Mouse (Mus musculus) layer of hippocampus, postnatal 14 days (tissue): ENCODE measurements around the gene Ftcd. TPM values are rescaled to one million over a fixed set of nuclear protein-coding genes. Genes with fewer than 3 reads are reported as not detected.

ENCODE experiments used
- DNase-seq, 2 experiments: peaks; one replicate each; pipeline ENCODE4 v3.0.0; 2021 to 2022; ENCODE audit warnings: low spot score in 2 of 2, mixed read lengths in 1 of 2
- long read RNA-seq, 2 experiments: library from polyadenylated mRNA; stranded (forward); transcript quantifications; one replicate each; pipeline ENCODE4 v2.0.0; 2021
- total RNA-seq, 2 experiments: library from RNA; stranded (reverse); gene quantifications; 2 replicates each; pipeline ENCODE4 v1.2.3; 2021

Ftcd gene
- total RNA-seq, result not detected
- long read RNA-seq, experiment 1, result 0 reads
- long read RNA-seq, experiment 2, result 0 reads

- DNase-seq, result no peak
Observed at GRCm38 (mm10) chr10:76575374-76575773, at the start of gene Ftcd. TSS of gene Ftcd (plus strand) at chr10:76575648.

GRCm38 (mm10) chr10:76530922-76531321 lies 44.5 kb upstream of the Ftcd start:
- no peak for DNase-seq

DNA sequence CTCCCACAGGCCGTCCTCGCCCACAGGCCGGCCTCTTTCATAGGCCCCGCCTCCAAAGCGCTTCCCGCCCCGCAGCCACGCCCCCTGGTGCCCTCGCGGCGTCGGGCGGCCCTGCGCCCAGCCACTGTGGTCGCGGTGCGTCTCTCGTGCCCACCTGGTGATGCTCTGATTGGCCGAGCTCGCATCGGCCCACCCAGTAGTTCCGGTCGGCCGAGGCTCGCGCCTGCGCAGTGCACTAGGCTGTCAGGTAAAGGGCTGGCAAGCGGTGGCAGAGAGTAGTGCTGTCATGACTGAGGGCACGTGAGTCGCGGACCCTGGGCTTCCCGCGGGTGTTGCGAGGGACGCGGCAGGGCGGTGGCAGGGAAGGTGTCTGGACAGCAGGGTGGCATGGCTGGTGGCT lies 44.1 kb upstream of the Ftcd start, which contains the start of gene Lss:
Gene Lss (plus strand): TSS at position 214 of the 400 bp plus-strand sequence.
- peak; percentile 94 to 98 for DNase-seq

GRCm38 (mm10) chr10:76531828-76532227 lies 43.6 kb upstream of the Ftcd start:
- DNase-seq, result no peak

DNA sequence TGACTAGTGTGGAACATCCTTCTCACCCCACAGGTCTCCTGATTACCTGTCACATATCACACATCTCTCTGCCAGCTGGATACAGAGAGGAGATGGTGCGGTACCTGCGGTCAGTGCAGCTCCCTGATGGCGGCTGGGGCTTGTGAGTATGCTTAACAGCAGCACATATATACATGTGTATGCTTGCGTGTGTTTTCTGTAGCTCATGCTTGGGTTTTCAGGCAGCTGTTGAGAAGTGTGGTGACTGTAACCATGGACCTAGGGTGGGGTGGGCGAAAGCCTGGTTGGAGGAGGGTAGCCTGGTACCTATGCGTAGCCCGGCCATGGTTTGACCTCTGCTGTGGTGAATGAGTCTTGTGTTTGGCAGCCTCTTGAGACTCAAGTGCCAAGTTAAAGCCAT lies 39.9 kb upstream of the Ftcd start:
- DNase-seq, result no peak

GRCm38 (mm10) chr10:76537619-76538018 lies 37.8 kb upstream of the Ftcd start:
- no peak for DNase-seq

- DNase-seq, result no peak
Observed at GRCm38 (mm10) chr10:76541336-76542085, 33.9 kb upstream of the Ftcd start.

GRCm38 (mm10) chr10:76542636-76543375 lies 32.6 kb upstream of the Ftcd start:
- DNase-seq, result no peak

DNA sequence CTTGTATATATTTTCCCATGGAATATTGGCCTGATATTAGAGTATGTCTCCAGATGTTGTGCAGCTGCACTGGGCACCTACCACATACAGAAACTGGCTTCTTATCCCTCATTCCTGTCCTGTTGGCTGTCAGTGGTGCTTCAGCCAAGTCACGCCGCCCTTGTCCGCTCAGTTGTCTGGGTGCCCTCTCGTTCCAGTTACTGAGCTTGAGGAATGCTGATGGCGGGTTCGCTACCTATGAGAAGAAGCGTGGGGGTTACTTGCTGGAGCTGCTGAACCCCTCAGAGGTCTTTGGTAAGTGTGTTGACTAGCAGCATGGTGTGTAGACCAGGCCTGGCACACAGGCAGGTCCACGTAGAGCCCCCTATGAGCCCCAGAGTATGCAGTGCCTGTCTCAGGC lies 28.9 kb upstream of the Ftcd start:
- DNase-seq, result no peak

GRCm38 (mm10) chr10:76548218-76548617 lies 27.2 kb upstream of the Ftcd start:
- DNase-seq, result no peak

DNA sequence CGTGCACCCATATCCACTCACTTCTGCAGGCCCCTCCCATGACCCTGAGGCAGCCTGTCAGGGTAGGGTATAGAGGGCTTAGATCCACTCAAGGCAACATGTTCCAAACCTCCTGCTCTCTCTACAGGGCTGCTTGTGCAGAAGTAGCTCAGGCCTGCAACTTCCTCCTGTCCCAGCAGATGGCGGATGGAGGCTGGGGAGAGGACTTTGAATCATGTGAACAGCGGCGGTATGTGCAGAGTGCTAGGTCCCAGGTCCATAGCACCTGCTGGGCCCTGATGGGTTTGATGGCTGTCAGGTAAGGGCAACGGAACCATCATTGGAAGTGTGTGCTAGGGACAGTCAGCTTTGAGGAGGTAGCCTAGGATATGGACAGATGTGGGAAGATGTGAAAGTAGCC lies 25.0 kb upstream of the Ftcd start:
- DNase-seq, result no peak

GRCm38 (mm10) chr10:76551556-76551955 lies 23.9 kb upstream of the Ftcd start:
- no peak for DNase-seq

DNA sequence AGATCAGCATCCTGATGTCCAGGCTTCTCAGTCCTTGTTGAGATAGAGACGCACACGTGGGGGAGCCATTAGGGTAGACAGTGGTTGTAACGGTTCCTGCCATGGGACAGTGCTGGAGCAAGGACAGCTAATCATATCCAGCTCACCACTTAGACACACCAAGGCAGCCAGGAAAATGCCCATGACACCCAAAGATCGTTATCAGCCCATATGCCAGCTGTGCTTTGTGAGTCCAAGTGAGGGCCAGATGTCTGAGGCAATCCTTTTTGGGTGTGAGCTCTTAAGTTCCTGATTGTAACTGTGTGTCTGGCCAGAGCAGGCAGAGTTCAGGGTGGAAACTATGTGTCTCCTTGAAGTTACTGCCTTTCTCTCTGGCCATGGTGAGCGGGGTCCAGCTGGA lies 21.4 kb upstream of the Ftcd start:
- DNase-seq, result no peak

DNA sequence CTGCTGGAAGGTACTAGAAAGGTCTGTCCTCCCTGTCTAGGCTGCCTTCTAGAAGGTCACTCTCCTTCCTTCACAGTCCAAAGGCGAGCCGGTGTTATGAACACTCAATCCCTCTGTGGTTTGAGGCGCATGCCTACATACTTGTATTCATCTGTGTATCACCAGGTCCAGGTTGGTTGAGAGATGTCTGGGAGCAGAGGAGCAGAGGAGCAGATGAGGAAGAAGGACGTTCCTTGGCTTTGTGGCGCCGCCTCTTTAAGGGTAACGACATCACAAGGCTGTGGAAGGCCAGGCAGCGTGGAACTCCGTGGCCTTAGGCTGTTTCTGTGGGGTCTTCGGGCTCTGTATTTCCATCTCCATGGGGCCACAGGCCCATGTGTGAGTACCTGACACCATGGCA lies 13.5 kb upstream of the Ftcd start, which contains the start of gene Spatc1l:
Gene Spatc1l (plus strand): TSS at position 301 of the 400 bp plus-strand sequence.
- no peak for DNase-seq

DNA sequence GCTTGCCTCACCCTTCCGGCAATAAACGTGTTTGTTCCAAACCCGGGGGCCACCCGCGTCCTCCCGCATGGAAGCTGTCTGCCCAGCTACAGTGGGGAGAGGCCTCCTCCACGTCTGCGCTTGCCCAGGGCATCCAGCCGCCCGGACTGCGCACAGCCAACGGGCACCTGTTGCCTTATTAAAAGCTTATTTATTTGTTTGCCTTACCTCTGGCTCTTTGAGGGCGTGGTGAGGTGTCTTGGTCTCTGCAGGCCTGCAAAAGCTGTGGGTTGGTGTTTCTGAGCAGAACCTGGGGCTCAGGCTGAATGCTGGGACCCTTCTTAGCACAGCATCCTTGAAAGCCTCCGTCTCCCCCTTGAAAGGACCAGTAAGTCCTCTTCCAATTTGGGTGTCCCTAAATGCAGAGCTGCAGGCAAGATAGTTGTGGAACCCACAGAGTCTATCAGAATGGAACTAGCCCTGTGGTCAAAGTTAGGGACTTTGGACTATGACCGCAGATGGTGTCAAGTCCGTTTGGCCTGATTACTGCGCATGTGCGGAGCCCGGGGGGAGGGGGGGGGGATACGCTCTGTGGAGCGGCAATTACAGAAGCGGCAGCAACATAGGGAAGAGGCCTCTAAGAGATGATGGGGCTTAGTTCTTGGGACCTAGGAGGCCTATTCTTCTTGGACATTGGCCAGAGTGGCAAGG lies 5.3 kb upstream of the Ftcd start:
- no peak for DNase-seq

- DNase-seq, result no peak
Observed at GRCm38 (mm10) chr10:76571070-76571469, 4.4 kb upstream of the Ftcd start.

GRCm38 (mm10) chr10:76572151-76572550 lies 3.3 kb upstream of the Ftcd start:
- DNase-seq, result no peak

DNA sequence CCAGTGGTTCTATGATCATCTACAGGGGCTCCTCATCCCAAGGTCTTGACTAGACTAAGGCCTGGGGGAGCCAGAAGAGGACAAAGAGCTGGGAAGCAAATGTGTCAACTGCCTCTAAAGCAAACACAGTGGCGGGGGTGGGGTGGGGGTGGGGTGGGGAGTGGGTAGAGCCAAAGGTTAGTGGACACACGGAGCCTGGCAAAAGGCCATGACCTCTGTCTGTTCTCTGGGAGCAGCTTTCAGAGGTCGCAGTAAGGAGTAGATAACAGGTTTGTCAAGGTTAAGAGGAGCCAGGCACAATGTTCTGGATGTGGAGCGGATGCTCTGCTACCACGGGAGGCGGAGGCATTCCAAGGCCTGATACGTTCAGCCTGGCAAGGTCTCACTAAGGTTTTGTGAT lies 1.5 kb downstream of the Ftcd start:
- DNase-seq, result no peak

- no peak for DNase-seq
Observed at GRCm38 (mm10) chr10:76584138-76584537, 8.7 kb downstream of the Ftcd start.

- DNase-seq, result no peak
Observed at GRCm38 (mm10) chr10:76586190-76586589, 10.7 kb downstream of the Ftcd start.

DNA sequence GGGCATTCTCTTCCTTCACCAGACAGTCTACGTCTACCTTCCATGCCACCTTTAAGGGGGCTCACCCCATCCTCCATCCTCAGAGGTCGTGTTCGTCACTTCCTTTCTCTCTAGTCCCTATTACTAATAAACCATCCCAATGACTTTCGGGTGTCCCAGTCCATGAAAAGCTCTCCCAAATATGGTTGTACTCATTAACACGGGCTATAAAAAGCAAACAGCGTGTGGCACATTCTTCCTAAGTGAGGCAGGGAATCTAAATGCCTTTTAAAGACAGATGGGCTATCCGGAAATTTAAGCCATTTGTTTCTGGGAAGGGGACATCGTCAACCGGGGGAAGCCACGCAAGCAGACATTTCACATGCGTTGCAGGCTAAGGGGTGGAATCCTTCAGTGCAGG lies 14.7 kb downstream of the Ftcd start:
- peak in 1 of 2 experiments; percentile 18 for DNase-seq

DNA sequence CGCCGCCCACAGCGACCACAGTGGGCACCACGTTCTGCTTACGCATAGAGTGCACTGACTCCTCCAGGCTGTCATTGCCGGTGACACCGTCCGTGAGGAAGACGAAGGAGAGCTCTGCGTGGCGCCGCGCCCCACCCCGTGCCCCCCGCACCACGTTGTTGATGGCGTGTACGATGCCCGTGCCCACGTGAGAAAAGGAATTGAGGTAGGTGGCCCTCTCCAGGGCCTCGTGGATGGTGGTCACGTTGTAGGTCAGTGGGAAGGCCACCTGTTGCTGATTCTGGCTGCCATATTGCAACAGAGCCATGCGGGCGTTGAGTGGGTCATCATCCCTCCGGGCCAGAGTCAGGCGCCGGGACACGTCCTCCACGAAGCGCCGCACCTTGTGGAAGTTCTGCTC lies 20.9 kb downstream of the Ftcd start:
- no peak for DNase-seq
